Mouse (Mus musculus): ENCODE data around the gene Abcg1. TPM values are rescaled to one million over a fixed set of nuclear protein-coding genes. Genes with fewer than 3 reads are reported as not detected.

Abcg1 gene
- polyA plus RNA-seq, 1 experiment from 2014 or later, result 6.3 TPM

- WGBS, result 6% methylated on average over 7 of the region's 7 CpGs
- Histone ChIP-seq H3K4me2 (ENCODE audit: low read depth, severe bottlenecking) (no peak overlapping the region), H3K36me3 (ENCODE audit: control insufficient read depth, insufficient read depth, low read length) (no peaks in the 10 kb centered on the region), H3K27ac (replicated peaks; ENCODE audit: low read depth, low read length) (no peak overlapping the region), H3K9ac (ENCODE audit: low read length) (no peak overlapping the region), H3K27me3 (ENCODE audit: control insufficient read depth, insufficient read depth, low read length) (no peaks in the 10 kb centered on the region), H3K4me3 (ENCODE audit: low read depth, low read length) (no peak overlapping the region), H3K4me1 (ENCODE audit: control insufficient read depth, insufficient read depth, low read length) (no peaks in the 10 kb centered on the region), H3K9me3 (ENCODE audit: control insufficient read depth, low read length) (no peaks in the 10 kb centered on the region)
- ATAC-seq (ENCODE audit: insufficient number of reproducible peaks, low FRiP score, low TSS enrichment, low read depth), result no peak
- DNase-seq (ENCODE audit: low spot score), result peak; percentile 88
Observed at GRCm38 (mm10) chr17:31119429-31119828, 62.0 kb downstream of the Abcg1 start.

- H3K4me2 ChIP-seq (ENCODE audit: low read depth, severe bottlenecking), result no peak overlapping the region
- no peaks in the 10 kb centered on the region for H3K27me3 ChIP-seq (ENCODE audit: control insufficient read depth, insufficient read depth, low read length)
- H3K27ac ChIP-seq (replicated peaks; ENCODE audit: low read depth, low read length), result no peak overlapping the region
- H3K4me1 ChIP-seq (ENCODE audit: control insufficient read depth, insufficient read depth, low read length), result 0 out of 2 replicates have a peak, but pooled peaks cover 8% of the 10 kb centered on the region
- no peaks in the 10 kb centered on the region for H3K36me3 ChIP-seq (ENCODE audit: control insufficient read depth, insufficient read depth, low read length)
- H3K4me3 ChIP-seq (ENCODE audit: low read depth, low read length), result no peak overlapping the region
- DNase-seq (ENCODE audit: low spot score), result peak; percentile 89
- no peak for ATAC-seq (ENCODE audit: insufficient number of reproducible peaks, low FRiP score, low TSS enrichment, low read depth)
- H3K9me3 ChIP-seq (ENCODE audit: control insufficient read depth, low read length), result no peaks in the 10 kb centered on the region
- no peak overlapping the region for H3K9ac ChIP-seq (ENCODE audit: low read length)
- WGBS, result 5% methylated on average over 8 of the region's 8 CpGs
Observed at GRCm38 (mm10) chr17:31121975-31122374, 64.5 kb downstream of the Abcg1 start.

GRCm38 (mm10) chr17:31125548-31126266 lies 68.2 kb downstream of the Abcg1 start:
- no peak for ATAC-seq (ENCODE audit: insufficient number of reproducible peaks, low FRiP score, low TSS enrichment, low read depth)
- 37% methylated on average over 9 of the region's 9 CpGs for WGBS
- no peak for DNase-seq (ENCODE audit: low spot score)

GRCm38 (mm10) chr17:31128708-31129318 lies 71.3 kb downstream of the Abcg1 start:
- no peak overlapping the region for H3K4me2 ChIP-seq (ENCODE audit: low read depth, severe bottlenecking)
- peaks cover 14% of the 10 kb centered on the region; the same call in 1 of the 2 replicates for H3K4me1 ChIP-seq (ENCODE audit: control insufficient read depth, insufficient read depth, low read length)
- 84% methylated on average over 9 of the region's 9 CpGs for WGBS
- ATAC-seq (ENCODE audit: insufficient number of reproducible peaks, low FRiP score, low TSS enrichment, low read depth), result no peak
- H3K9me3 ChIP-seq (ENCODE audit: control insufficient read depth, low read length), result no peaks in the 10 kb centered on the region
- H3K9ac ChIP-seq (ENCODE audit: low read length), result no peak overlapping the region
- H3K4me3 ChIP-seq (ENCODE audit: low read depth, low read length), result no peak overlapping the region
- H3K27me3 ChIP-seq (ENCODE audit: control insufficient read depth, insufficient read depth, low read length), result no peaks in the 10 kb centered on the region
- no peak overlapping the region for H3K27ac ChIP-seq (replicated peaks; ENCODE audit: low read depth, low read length)
- no peak for DNase-seq (ENCODE audit: low spot score)
- H3K36me3 ChIP-seq (ENCODE audit: control insufficient read depth, insufficient read depth, low read length), result no peaks in the 10 kb centered on the region

More at GRCm38 (mm10) chr17:31125548-31126266, 68.2 kb downstream of the Abcg1 start:
- no peaks in the 10 kb centered on the region for H3K27me3 ChIP-seq (ENCODE audit: control insufficient read depth, insufficient read depth, low read length)
- H3K4me3 ChIP-seq (ENCODE audit: low read depth, low read length), result no peak overlapping the region
- H3K4me1 ChIP-seq (ENCODE audit: control insufficient read depth, insufficient read depth, low read length), result peaks cover 14% of the 10 kb centered on the region; the same call in 1 of the 2 replicates
- no peaks in the 10 kb centered on the region for H3K9me3 ChIP-seq (ENCODE audit: control insufficient read depth, low read length)
- no peaks in the 10 kb centered on the region for H3K36me3 ChIP-seq (ENCODE audit: control insufficient read depth, insufficient read depth, low read length)
- H3K9ac ChIP-seq (ENCODE audit: low read length), result no peak overlapping the region
- no peak overlapping the region for H3K4me2 ChIP-seq (ENCODE audit: low read depth, severe bottlenecking)
- H3K27ac ChIP-seq (replicated peaks; ENCODE audit: low read depth, low read length), result no peak overlapping the region

DNA sequence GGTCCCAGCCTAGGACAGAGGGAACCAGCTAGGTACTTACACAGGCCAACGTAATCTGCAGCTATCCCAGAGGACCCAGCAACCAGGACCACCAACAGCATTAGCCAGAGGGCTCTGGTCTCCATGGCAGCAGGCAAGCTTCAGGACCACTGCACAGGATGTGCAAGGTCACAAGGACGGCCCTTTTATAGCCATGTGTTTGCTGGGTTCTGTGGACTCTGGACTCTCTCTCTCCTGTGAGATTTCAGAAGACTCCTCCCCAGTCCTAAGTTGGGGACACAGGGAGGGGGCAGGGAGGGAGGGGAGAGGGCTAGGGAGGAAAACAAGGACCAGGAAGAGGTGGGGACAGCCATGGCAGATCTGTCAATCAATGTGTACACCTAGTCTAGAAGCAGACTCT lies 72.0 kb downstream of the Abcg1 start, which contains the start of gene Tff3:
Gene Tff3, minus strand, starts transcription at position 195 of the 400 bp plus-strand sequence.
- ATAC-seq (ENCODE audit: insufficient number of reproducible peaks, low FRiP score, low TSS enrichment, low read depth), result no peak
- DNase-seq (ENCODE audit: low spot score), result peak; percentile 40

GRCm38 (mm10) chr17:31131269-31131821 lies 73.9 kb downstream of the Abcg1 start:
- no peak overlapping the region for H3K9ac ChIP-seq (ENCODE audit: low read length)
- no peaks in the 10 kb centered on the region for H3K36me3 ChIP-seq (ENCODE audit: control insufficient read depth, insufficient read depth, low read length)
- no peak overlapping the region for H3K4me2 ChIP-seq (ENCODE audit: low read depth, severe bottlenecking)
- DNase-seq (ENCODE audit: low spot score) (no peak), ATAC-seq (ENCODE audit: insufficient number of reproducible peaks, low FRiP score, low TSS enrichment, low read depth) (no peak)
- peaks cover 6% of the 10 kb centered on the region; the same call in 1 of the 2 replicates for H3K4me1 ChIP-seq (ENCODE audit: control insufficient read depth, insufficient read depth, low read length)
- no peak overlapping the region for H3K27ac ChIP-seq (replicated peaks; ENCODE audit: low read depth, low read length)
- 0 out of 2 replicates have a peak, but pooled peaks cover 2% of the 10 kb centered on the region for H3K27me3 ChIP-seq (ENCODE audit: control insufficient read depth, insufficient read depth, low read length)
- no peaks in the 10 kb centered on the region for H3K9me3 ChIP-seq (ENCODE audit: control insufficient read depth, low read length)
- 83% methylated on average over 10 of the region's 10 CpGs for WGBS
- H3K4me3 ChIP-seq (ENCODE audit: low read depth, low read length), result no peak overlapping the region

More for the DNA sequence above, 72.0 kb downstream of the Abcg1 start, which contains the start of gene Tff3:
- H3K36me3 ChIP-seq (ENCODE audit: control insufficient read depth, insufficient read depth, low read length), result no peaks in the 10 kb centered on the region
- H3K9ac ChIP-seq (ENCODE audit: low read length), result no peak within 1 kb of the TSS
- WGBS, result 7% methylated on average over 2 of the region's 2 CpGs
- peaks cover 14% of the 10 kb centered on the region; the same call in 1 of the 2 replicates for H3K4me1 ChIP-seq (ENCODE audit: control insufficient read depth, insufficient read depth, low read length)
- H3K27me3 ChIP-seq (ENCODE audit: control insufficient read depth, insufficient read depth, low read length), result no peaks in the 10 kb centered on the region
- H3K27ac ChIP-seq (replicated peaks; ENCODE audit: low read depth, low read length), result no peak within 1 kb of the TSS
- H3K4me3 ChIP-seq (ENCODE audit: low read depth, low read length), result no peak within 1 kb of the TSS
- no peak within 1 kb of the TSS for H3K4me2 ChIP-seq (ENCODE audit: low read depth, severe bottlenecking)
- H3K9me3 ChIP-seq (ENCODE audit: control insufficient read depth, low read length), result no peaks in the 10 kb centered on the region

DNA sequence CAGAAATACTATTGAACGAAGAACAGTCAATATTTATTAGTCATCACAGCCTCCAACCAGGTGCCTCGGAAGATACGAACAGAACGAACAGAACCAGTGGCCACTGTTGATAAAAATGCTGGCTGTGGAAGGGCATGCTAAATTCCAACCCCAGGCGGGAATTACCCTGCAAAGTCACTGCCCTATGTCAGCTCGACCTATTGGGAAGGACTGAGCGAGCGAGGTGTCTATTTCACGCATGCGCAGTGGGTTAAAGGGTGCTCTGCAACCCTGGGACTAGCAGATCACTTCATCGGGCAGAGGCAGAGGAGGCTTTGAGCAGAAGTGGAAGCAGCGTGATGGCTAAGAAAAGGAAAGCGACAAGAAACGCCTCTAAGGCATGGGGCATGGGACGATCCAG lies 76.3 kb downstream of the Abcg1 start:
- Histone ChIP-seq H3K4me1 (ENCODE audit: control insufficient read depth, insufficient read depth, low read length) (peaks cover 6% of the 10 kb centered on the region; the same call in 1 of the 2 replicates), H3K9me3 (ENCODE audit: control insufficient read depth, low read length) (no peaks in the 10 kb centered on the region), H3K36me3 (ENCODE audit: control insufficient read depth, insufficient read depth, low read length) (no peaks in the 10 kb centered on the region), H3K27me3 (ENCODE audit: control insufficient read depth, insufficient read depth, low read length) (0 out of 2 replicates have a peak, but pooled peaks cover 2% of the 10 kb centered on the region), H3K4me3 (ENCODE audit: low read depth, low read length) (no peak overlapping the region), H3K4me2 (ENCODE audit: low read depth, severe bottlenecking) (no peak overlapping the region), H3K9ac (ENCODE audit: low read length) (no peak overlapping the region), H3K27ac (replicated peaks; ENCODE audit: low read depth, low read length) (no peak overlapping the region)
- DNase-seq (ENCODE audit: low spot score) (no peak), ATAC-seq (ENCODE audit: insufficient number of reproducible peaks, low FRiP score, low TSS enrichment, low read depth) (no peak)
- 73% methylated on average over 15 of the region's 15 CpGs for WGBS

- H3K27me3 ChIP-seq (ENCODE audit: control insufficient read depth, insufficient read depth, low read length), result 0 out of 2 replicates have a peak, but pooled peaks cover 2% of the 10 kb centered on the region
Observed at GRCm38 (mm10) chr17:31134913-31135312, 77.4 kb downstream of the Abcg1 start.

More at GRCm38 (mm10) chr17:31134913-31135312, 77.4 kb downstream of the Abcg1 start:
- Histone ChIP-seq H3K9ac (ENCODE audit: low read length) (no peak overlapping the region), H3K4me1 (ENCODE audit: control insufficient read depth, insufficient read depth, low read length) (no peaks in the 10 kb centered on the region), H3K4me3 (ENCODE audit: low read depth, low read length) (no peak overlapping the region), H3K27ac (replicated peaks; ENCODE audit: low read depth, low read length) (no peak overlapping the region), H3K4me2 (ENCODE audit: low read depth, severe bottlenecking) (no peak overlapping the region), H3K9me3 (ENCODE audit: control insufficient read depth, low read length) (no peaks in the 10 kb centered on the region), H3K36me3 (ENCODE audit: control insufficient read depth, insufficient read depth, low read length) (no peaks in the 10 kb centered on the region)
- DNase-seq (ENCODE audit: low spot score) (no peak), ATAC-seq (ENCODE audit: insufficient number of reproducible peaks, low FRiP score, low TSS enrichment, low read depth) (no peak)
- WGBS, result 70% methylated on average over 6 of the region's 6 CpGs
